Mouse (Mus musculus) cerebellum, adult 2 months (tissue): ENCODE data around the gene Edem1.

Experiments used
- CTCF ChIP-seq: fragments of 200-500 bp; IDR thresholded peaks from 2 replicates; pipeline ENCODE4 v1.5.1; 2011; ENCODE audit warnings: low read depth, mild to moderate bottlenecking, control low read depth, low read length, moderate library complexity, borderline replicate concordance; ENCODE audit not compliant: insufficient read depth
- POLR2A ChIP-seq: fragments of 200-500 bp; IDR thresholded peaks from 2 replicates; pipeline ENCODE4 v1.6.1; 2011; ENCODE audit warnings: low read length, control low read depth, borderline replicate concordance; ENCODE audit not compliant: insufficient read depth

DNA sequence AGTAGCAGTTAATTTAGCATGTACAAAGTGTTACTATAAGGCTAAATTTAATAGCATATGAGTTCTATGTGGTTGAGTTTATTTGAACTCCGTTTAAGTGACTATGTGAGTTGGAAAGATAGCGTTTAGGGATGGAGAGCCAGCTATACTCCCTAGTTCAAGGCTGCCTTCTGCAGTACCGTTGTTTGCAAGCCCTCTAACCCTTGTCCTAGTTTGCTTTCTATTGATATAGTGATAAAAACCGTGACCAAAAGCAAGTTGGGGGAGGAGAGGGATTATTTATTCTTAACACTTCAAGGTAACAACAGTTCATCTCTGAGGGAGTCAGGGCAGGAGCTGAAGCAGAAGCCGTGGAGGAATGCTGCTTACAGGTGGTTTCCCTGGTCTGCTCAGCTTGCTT lies 36.9 kb upstream of the Edem1 start:
- TF ChIP-seq CTCF (no peak), POLR2A (no peak)
